Mouse (Mus musculus): ENCODE measurements at regions not wholly inside any gene's neighbourhood (a gene's known extent, or its start where the extent isn't known, plus 50 kb on each side); places are given as distances from the start of the nearest gene placed in this dataset.

DNA sequence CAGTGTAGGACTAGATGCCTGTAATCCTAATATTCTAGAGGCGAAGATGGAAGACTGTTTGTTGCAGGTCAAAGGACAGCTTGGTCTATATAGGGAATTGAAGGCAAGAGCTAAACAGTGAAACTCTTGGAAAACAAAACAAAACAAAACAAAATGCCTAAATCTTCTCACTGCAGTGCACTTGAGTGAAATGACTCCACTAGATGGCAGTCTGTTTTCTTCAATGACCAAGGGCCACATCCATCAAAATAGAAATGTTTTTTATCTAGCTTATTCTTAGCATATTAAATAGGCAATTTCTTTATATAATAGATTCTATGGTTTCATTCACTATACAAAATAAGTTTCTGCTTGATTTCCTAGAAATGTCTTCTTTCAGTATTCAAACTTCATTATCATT is 279.7 kb downstream of the Tex13c3 start:
- DNase-seq (ENCODE audit: low spot score in 2 of 2) = no peak

DNA sequence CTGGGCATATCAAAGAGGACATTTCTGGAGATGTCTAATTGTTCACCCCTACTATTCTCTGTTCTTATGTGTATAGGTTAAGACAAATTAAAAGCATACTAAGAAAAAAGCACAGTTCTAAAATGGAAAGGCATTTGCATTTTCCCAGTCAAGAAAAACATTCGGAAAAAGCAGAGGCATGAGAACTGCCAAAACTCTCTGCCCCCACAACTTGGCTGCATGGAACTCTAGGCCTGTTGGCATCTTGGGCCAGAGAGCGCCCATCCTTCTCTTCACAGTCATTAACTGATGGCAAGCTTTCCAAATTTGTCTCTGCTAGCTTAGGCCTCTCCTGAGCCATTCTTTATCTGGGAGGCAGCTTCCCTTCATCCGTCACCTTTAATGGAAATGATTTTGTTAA is 281.6 kb downstream of the Tex13c3 start:
- DNase-seq (ENCODE audit: low spot score in 2 of 2) = peak in 1 of 2 experiments; percentile 27

DNA sequence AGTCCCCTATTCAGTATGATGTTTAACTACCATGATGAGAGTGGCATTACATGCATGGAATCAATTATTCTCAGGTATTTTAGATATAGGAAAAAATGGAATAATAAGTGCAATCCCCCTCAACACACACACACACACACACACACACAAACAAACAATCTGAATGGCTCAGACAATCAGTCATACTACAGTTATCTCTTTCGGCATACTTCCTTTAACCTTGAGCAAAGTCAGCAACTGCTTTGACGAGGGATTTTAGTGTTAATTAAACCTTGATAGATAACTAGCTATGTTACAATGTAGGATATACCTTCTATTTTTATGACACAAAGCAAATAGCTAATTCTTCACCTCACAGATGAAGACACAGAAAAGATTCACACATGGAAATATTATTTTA is 312.1 kb downstream of the Tex13c3 start:
- DNase-seq (ENCODE audit: low spot score in 2 of 2) = no peak

DNA sequence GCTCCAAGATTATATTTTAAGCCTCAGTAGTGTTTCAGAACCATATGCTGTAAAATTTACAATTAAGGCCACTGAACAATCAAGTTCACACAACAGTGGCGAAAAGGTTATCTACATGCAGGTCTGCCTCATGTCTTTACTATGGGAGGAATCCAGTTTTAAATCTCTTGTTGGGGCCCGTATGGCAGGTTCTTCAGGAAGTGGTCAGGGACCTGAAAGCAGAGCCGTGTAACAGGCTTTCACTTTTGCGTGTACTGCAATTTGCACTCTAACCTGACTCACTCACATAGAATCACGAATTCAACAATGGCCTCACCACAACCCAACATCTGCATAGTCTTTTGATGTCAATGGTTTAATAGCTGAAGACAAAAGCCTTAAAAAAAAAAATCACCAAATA is 312.6 kb downstream of the Tex13c3 start:
- no peak for DNase-seq (ENCODE audit: low spot score in 2 of 2)

DNA sequence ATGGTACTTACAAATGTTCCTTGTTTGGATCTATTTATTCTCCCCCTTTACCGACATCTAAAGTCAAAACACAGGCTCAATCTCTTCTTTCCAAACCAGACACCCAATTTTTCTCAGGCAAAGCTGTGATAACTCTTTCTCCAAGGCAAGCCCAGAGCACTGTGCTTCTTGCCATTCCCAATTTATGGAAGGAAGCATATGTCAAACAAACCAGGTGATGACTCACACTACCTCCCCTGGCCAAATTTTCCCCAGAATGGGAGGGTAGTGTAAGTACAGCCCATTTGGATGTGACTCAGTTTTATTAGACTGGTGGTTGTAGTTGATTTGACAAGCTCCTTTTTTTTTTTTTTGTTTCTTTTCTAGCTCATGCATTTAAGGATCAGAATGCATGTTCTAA is 313.0 kb downstream of the Tex13c3 start:
- DNase-seq (ENCODE audit: low spot score in 2 of 2) = no peak

DNA sequence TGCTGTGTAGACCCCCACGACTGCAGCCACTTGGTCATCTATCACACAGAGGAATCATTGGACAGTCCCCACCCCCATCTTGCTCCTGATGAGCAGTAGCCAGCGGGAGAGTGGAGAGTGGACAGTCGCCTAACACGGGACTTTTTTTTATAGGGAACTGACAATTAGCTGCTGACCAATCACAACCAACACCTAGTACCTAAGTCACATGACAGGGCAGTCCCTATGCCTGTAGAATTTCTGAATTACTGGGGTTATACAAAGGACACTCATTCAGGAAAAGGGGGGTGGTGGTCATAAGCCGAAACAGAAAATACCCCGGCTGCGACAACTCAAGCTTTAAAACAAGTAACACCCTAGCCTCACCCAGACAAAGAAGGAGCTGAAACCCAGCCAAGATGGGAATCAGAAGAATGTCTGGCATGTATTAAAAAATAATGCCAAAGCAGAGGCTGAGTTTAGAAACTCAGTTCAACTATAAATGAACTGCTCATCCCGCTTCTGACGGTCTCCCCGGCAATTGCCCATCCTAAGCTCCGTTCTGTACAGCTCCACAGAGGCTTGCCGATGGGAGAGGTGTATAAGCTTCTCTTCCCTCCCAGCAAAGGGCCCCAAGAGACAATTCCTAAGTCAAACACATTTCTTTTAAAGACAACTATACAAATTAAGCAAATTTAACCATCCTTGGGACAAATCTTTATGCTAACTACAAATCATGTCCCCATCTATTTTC is 313.8 kb downstream of the Tex13c3 start:
- no peak for DNase-seq (ENCODE audit: low spot score in 2 of 2)

DNA sequence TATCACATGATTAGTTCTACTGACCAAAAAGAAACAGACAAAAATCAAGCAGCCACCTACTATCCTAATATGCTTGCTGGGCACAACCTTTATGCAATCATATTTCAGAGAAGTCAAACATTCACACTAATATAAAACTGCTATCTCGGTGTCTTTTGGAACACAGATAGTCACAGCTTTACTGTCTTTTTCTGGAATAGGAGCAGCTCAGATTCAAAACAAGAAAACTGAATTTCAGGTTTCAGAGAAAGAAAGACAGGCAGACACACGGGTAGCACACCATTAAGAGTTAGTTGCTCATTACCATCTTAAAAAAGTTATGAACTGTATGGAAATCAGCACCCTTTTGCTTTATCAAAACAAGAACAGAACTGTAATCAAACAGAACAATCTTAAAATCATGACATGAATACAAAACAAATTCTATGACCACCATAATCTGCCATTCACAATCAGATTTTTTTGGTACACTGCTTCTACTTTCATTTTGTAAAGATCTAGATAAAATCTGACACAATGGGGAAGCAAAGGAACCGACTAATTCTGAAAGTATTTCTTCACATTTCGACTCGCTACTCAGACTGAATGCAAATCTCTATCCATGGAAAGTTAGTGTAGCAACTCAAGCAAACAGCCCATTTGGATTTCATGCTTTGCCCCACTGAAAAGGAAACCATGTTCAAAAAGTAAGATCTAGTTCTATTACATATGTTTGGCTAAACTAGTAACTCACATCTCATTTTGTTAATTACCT is 315.1 kb downstream of the Tex13c3 start:
- DNase-seq (ENCODE audit: low spot score in 2 of 2) = no peak

DNA sequence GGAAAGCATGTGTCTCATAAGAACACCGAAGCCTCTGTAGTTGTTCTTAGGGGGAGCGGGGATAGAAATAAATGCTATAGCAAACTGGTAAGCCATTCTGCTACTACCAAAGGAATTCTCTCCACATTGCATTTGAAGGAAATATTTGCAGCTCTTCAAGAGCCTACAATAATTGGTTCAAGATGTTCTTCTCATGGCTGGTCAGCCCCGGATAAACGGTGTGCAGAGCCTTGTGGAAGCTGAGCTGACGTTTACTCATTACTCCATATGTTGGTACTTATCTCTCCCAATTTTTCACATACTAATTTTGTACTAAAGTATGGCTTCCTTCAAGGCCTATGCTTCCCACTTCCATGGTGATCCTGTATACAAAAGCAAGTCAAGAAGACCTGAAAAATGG is 317.0 kb downstream of the Tex13c3 start:
- DNase-seq (ENCODE audit: low spot score in 2 of 2) = no peak

DNA sequence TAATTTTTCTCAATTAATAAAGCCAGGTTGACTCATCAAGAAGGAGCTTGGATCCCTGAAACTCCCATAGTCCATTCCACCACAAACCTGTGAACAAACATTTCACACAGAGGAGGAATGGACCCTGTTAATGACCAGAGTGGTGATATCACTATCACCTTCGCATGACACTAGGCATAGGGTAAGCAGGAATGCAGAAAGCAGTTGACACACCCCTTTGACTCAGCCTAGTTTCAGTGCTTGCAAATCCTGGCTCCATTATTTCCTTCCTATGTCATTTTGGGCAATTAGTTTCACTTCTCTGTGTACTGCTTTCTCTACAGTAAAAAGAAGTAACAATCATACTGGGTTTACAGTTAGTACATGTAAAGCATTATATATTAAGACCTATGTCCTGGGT is 318.2 kb downstream of the Tex13c3 start:
- no peak for DNase-seq (ENCODE audit: low spot score in 2 of 2)

DNA sequence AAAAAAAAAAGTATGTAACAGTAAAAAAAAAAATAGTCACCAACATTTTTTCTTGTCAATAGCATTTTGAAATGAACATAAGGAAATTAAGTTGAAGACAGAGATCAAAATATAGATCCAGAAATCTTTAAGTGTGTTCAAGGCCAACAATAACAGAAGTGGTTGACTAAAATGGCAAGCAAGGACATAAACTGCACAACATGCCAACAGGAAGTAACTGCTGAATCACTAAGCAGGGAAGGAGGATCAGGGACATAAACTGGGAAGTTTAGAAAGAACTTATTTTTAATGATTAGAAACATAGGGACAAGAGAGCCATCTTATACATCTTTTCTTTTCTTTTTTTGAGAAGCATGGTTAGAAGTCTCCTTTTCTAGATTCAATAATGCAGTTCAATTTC is 318.8 kb downstream of the Tex13c3 start:
- DNase-seq (ENCODE audit: low spot score in 2 of 2) = no peak

DNA sequence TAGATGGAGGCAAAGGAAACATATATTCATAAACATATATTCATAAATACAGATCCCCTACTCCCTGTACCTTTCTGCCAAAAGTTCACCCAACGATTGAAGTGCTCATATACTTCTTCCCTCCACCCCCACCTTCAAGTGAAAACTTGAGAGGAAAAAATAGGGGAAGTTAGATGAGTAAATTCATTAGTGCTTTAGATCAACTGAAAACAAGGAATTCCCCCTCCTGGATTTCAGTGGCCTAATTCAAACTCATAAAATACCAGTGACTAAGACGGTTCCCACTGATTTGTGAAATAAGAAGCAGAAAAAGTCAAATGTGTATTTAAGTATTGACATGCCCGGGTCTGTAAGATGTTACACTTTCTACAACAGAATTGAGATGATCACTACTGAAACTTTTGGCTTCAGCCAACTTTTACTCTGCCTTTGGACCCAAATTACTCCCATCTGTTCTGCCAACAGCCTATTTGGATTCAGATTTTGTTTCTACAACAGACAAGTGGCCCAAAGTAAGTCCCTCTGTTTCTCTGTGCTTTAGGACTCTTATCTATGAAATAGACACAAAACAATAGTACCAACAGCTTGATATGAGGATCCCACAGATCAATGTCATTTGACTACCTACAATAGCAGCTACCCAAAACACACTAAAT is 320.7 kb downstream of the Tex13c3 start:
- no peak for DNase-seq (ENCODE audit: low spot score in 2 of 2)

DNA sequence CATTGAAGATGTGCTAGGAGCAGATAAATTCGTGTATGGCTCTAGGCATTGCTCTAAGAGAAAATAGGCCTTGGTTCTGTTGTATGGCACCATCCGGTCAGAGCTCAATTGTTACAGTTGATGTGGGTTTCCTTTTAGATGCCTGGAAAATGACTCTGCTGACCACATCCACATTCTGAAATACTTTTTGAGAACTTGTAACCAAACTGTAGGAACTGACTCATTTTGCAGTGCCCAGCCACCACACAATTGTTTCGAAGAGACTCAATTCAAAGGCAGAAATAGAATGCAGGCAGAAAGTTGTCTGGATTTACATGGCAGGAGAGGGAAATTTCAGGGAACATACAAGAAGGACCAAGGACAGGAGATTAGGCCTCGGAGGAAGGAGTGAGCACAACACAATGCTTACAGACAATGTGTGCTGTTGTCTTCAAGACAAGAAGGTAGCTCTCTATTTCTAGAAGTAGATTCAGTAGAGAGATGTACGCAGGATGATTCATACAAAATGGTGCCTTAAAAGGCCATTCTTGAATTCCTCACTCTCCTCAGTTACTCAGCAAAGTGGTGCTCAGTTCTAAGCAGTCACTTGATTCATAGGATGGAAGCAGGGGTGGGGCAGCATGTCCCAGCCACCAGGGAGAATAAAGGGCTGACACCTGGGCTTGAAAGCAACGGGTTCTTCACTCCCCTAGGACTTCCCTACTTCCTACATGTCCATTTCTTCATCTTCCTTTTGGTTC is 323.5 kb downstream of the Tex13c3 start:
- no peak for DNase-seq (ENCODE audit: low spot score in 2 of 2)

DNA sequence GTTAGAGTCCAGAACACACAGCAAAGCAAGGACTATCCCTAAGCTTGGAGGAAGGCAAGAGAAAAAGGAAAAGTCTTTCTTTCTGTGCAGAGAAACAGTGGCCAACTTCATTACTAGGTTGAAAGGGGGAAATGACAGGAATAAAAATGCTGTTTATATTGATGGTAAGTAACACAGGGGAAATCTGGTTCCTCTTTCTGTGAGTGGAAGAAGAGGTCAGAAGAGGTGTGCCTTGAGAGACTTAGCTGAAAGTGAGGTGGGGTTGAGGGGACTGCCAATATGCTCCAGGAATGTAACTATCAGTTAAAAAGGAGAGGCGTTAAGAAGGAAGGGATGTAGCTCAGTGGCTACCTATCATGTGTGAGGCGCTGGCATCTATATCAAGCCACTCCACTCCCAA is 327.5 kb downstream of the Tex13c3 start:
- DNase-seq (ENCODE audit: low spot score in 2 of 2) = no peak

DNA sequence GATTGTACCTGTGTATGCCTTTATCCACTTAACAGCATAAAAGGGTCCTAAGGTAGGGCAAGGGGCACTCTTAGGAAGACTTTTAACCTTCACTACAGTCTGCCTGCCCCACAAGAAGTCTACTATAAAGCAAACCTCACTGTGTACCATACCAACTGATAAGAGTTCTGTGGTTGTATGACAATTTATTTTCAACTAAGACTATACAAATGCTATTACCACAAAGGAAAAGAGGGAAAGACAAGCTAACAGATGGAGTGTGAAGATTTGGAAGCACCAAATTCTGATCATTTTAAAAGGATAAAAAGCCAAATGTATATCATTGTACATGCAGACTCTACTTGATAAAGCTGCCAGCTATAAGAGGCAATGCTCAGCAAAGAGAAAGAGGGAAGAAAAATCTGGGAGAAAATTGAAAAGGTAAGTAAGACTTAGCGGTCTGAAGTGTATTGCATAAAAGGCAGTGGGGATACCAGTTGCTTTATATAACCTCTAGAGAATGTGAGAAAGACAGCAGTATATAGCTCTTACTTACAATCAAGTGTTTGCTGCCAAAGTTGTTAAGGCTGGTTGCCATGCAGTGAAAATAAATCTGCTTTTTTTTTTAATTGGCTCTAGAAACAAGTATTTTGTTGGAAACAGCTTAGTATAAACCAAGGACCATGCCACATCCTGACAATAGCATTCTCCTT is 328.8 kb downstream of the Tex13c3 start:
- DNase-seq (ENCODE audit: low spot score in 2 of 2) = no peak

DNA sequence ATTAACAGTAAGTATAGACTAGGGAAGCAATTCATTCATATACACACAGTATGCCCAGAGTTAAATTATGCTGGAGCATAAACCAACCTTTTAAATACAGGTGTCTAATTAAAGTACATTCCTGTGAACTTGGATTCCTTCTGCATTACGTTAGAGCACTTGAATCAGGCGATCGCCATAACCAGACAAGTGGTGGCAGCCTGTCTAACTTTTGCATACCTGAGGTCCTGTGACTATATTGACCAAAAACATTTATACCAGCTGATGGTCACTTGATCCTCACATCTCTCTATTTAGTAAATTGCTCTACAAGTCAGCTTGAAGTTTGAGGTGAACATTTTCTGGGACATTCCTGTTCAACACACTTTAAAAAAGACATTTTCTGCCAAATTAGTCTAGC is 330.5 kb downstream of the Tex13c3 start:
- DNase-seq (ENCODE audit: low spot score in 2 of 2) = no peak

DNA sequence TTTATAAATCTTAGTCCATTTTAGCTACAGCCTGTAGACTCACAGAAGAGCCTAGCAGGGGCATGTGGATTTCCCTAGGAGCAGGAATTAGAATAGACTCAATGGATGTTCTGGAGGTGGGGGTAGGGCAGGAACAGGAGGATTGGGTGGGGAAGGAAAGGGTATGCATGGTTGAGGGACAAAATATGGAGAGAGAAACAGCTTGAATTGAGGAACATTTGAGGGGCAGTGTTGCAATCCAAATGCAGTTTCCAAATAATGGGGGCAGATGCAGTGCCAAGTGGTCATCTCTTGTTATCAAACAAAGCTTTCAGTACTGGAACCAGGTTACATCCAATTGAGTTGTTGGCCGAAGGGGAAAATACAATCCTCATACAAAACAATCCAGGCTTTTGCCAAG is 332.4 kb downstream of the Tex13c3 start:
- DNase-seq (ENCODE audit: low spot score in 2 of 2) = no peak

DNA sequence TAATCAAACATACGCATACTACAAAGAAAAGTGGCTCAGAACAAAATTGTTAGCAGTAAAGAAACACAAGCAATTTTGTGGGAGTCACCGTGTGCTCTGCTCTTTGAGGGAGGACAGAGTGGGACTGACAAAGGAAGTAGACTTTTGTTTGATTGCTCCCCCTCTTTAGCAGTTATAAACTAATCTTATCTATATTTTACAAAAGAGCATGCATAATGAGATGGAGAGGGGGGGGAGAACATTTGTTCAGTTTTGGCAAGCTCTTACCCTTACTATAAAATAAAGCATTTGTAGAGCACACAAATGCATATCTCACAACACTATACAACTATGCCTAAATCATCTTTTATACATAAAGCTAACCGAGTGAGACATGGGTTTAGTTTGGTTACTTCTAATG is 332.9 kb downstream of the Tex13c3 start:
- DNase-seq (ENCODE audit: low spot score in 2 of 2) = no peak

DNA sequence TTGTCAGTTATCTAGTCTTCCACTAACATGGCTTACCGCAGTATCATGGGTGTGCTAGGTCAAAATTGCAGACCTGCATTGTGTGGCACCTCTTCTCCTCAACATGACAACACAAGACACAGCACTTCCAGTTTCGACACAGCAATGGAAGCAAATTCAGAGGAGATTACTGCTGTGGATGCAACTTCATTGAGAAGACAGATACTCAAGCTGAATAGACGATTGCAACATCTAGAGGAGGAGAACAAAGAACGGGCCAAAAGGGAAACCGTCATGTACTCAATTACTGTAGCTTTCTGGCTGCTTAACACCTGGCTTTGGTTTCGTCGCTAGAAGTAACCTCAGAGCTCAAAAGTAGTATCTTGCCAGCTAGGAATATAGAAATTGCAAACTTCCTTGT is 368.4 kb downstream of the Tex13c3 start:
- no peak for DNase-seq (ENCODE audit: low spot score in 2 of 2)

DNA sequence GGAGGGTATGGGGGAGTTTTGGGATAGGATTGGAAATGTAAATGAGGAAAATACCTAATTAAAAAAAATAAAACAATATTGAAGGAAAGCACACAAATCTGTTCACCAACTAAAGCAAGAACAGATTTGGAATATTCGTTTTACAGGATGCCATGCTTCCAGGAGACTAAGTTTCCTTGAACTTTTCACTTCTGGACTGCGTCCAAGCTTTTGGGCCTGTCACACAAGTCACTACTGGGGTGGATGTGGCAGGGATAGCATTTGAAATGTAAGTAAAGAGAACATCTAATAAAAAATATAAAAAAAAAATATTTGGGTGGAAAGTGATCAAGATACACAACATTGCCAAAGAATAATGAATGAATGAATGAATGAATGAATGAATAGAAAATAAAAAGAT is 378.2 kb downstream of the Tex13c3 start:
- DNase-seq (ENCODE audit: low spot score in 2 of 2) = no peak

DNA sequence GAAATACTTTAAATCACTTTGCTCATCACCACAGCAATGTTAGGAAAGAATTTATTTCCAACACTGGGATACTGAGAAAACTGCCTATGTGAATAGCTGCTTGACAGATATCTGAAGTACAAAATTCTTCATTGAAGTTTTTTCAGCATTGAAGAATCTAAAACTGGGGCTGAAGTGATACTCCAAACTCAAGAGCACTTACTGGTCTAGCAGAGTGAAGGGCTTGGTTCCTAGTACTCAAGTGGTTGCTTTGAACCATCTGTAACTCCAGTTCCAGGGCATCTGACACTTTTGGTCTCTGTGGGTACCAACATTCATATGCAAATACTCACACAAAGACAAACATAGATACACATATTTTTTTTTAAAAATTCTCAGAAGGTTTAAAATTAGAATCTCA is 385.2 kb downstream of the Tex13c3 start:
- no peak for DNase-seq (ENCODE audit: low spot score in 2 of 2)

DNA sequence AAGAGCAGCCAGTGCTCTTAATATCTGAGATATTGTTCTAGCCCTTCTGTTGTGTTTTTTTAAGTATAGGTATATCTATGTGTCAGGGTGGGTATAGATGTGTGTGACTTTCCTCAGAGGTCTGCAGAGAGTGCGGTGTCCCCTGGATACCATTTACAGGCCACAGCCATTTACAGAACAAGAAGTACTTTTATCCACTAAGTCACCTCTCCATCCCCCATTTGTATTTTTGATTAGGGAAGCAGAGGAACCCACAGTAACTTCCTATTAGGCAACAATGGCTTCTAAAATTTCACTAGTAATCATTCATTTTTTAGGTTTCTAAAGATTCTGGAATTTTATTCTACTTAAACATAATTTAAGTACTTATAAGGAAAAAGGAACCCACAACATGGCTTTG is 396.7 kb downstream of the Tex13c3 start:
- DNase-seq (ENCODE audit: low spot score in 2 of 2) = no peak
